ENCODE assay signal across 8 mouse cellular contexts in genomic region chr3:89912108-89912542, GRCm38 (mm10). TPM values are rescaled to one million over a fixed set of nuclear protein-coding genes. Genes with fewer than 3 reads are reported as not detected.
DNase-seq lines count a peak whose midpoint lies in the region; ATAC-seq and TF ChIP-seq lines count a peak whose summit lies in the region.

No protein-coding gene starts in this region.

- no peaks in the 10 kb centered on the region for H3K9me3 ChIP-seq in heart, embryonic 10.5 days
- no peaks in the 10 kb centered on the region for H3K9me3 ChIP-seq in ES-E14 (ENCODE audit: control insufficient read depth, insufficient read depth, low read depth, low read length)
- no peaks in the 10 kb centered on the region for H3K9me3 ChIP-seq in heart, embryonic 16.5 days (replicated peaks; ENCODE audit: control insufficient read depth, low read length)

- no peak overlapping the region for H3K27ac ChIP-seq in heart, embryonic 10.5 days
- H3K27ac ChIP-seq in ES-E14 (ENCODE audit: insufficient read depth, low read depth, low read length, poor library complexity, severe bottlenecking): no peak overlapping the region
- no peak overlapping the region for H3K27ac ChIP-seq in heart, embryonic 16.5 days (ENCODE audit: low read length)

- ATAC-seq in heart, embryonic 16.5 days (replicated peaks; ENCODE audit: extremely low read depth, insufficient read depth, low FRiP score): no peak

- H3K4me1 ChIP-seq in heart, embryonic 10.5 days: peaks cover 20% of the 10 kb centered on the region; the same call in 1 of the 2 replicates
- H3K4me1 ChIP-seq in ES-E14 (ENCODE audit: control insufficient read depth in 2 of 2, insufficient read depth in 2 of 2, low read length in 2 of 2, poor library complexity in 1 of 2): 0 out of 4 replicates have a peak, but pooled peaks cover 0 to 4% of the 10 kb centered on the region in 2 experiments
- H3K4me1 ChIP-seq in heart, embryonic 16.5 days (ENCODE audit: control insufficient read depth, insufficient read depth, low read length): peaks cover 10% of the 10 kb centered on the region; the same call in 1 of the 2 replicates

- no peak overlapping the region; the same call in 1 of the 2 replicates for H3K4me3 ChIP-seq in heart, embryonic 10.5 days
- H3K4me3 ChIP-seq in ES-E14 (ENCODE audit: insufficient read depth in 1 of 2, low read depth in 1 of 2, low read length in 2 of 2, poor library complexity in 1 of 2, severe bottlenecking in 1 of 2): peak overlapping the region; percentile 70 to 82; a peak in 2 of 4 replicates
- H3K4me3 ChIP-seq in heart, embryonic 16.5 days (ENCODE audit: low read length): no peak overlapping the region

- peak; percentile 96 for DNase-seq in heart, adult 11 months
- DNase-seq in heart, embryonic 10.5 days (ENCODE audit: low spot score): no peak
- no peak for DNase-seq in ES-E14 (ENCODE audit: low read depth, low spot score)
- peak; percentile 26 for DNase-seq in lung, postnatal 25 days (ENCODE audit: low spot score)
- no peak for DNase-seq in thymus, postnatal 36 days
- DNase-seq in urinary bladder, postnatal 4 days (ENCODE audit: low spot score in 2 of 2): no peak
- no peak for DNase-seq in thymus, postnatal 14 days

- in situ Hi-C loops in ES-E14 (cut with MboI; ENCODE audit: low sequenced_read_pairs in 2 of 2, unreplicated experiment in 2 of 2): no loop called here

- no peak overlapping the region for H3K9ac ChIP-seq in ES-E14 (ENCODE audit: insufficient read depth, low read depth, low read length, poor library complexity, severe bottlenecking)
- H3K9ac ChIP-seq in heart, embryonic 16.5 days (ENCODE audit: low read length): no peak overlapping the region

- WGBS in heart, embryonic 10.5 days: 30% methylated on average over 6 of the region's 6 CpGs
- WGBS in heart, embryonic 16.5 days: 33% methylated on average over 6 of the region's 6 CpGs

- no peaks in the 10 kb centered on the region for H3K36me3 ChIP-seq in heart, embryonic 10.5 days
- no peaks in the 10 kb centered on the region; the same call in 1 of the 2 replicates for H3K36me3 ChIP-seq in ES-E14 (ENCODE audit: control insufficient read depth, insufficient read depth, low read length, poor library complexity, severe bottlenecking)
- H3K36me3 ChIP-seq in heart, embryonic 16.5 days (ENCODE audit: control insufficient read depth, insufficient read depth): no peaks in the 10 kb centered on the region

- H3K4me2 ChIP-seq in heart, embryonic 16.5 days (ENCODE audit: low read depth, low read length): peak overlapping the region; percentile 98; the same call in 1 of the 2 replicates

- peaks cover 64% of the 10 kb centered on the region for H3K27me3 ChIP-seq in heart, embryonic 10.5 days (ENCODE audit: insufficient read depth, poor library complexity, severe bottlenecking)
- H3K27me3 ChIP-seq in heart, embryonic 16.5 days (ENCODE audit: control insufficient read depth, insufficient read depth, low read length): peaks cover 31% of the 10 kb centered on the region

TF ChIP-seq in ES-E14, 5 proteins besides CTCF, POLR2A, EP300 and RAD21:
- TF ChIP-seq CHD2 (IDR thresholded peaks at IDR 0.05; ENCODE audit: low read depth, low read length): no peak
- TF ChIP-seq ZNF384 (IDR thresholded peaks at IDR 0.05; ENCODE audit: low read depth, low read length): no peak
- no peak for TF ChIP-seq HCFC1 (IDR thresholded peaks at IDR 0.05; ENCODE audit: borderline replicate concordance, insufficient read depth, low read length)
- TF ChIP-seq MAFK (IDR thresholded peaks at IDR 0.05; ENCODE audit: insufficient read depth, low read depth, low read length): no peak
- TF ChIP-seq ZC3H11A (IDR thresholded peaks at IDR 0.05; ENCODE audit: borderline replicate concordance, low read depth, low read length): no peak

RNA-seq across cellular contexts. Expression of gene Il6ra, which starts 0.9 kb away (rescaled TPM):
- 0.28 and 0.48 TPM in 2 replicates for polyA plus RNA-seq in heart, embryonic 10.5 days (2016; fragmentation: Nextera tagmentation; extraction: Ambion mirVana)
- total RNA-seq in ES-E14 (2012; rRNA removed): 1.0 and 1.8 TPM in 2 replicates
- 1.1 TPM in 2 replicates for polyA plus RNA-seq in heart, embryonic 16.5 days (2015; fragmentation: Nextera tagmentation; extraction: Ambion mirVana)

RNA-seq across cellular contexts. Expression of gene Atp8b2, which starts 51.2 kb away (rescaled TPM):
- 15.3 and 17.7 TPM in 2 replicates for polyA plus RNA-seq in heart, embryonic 10.5 days (2016; fragmentation: Nextera tagmentation; extraction: Ambion mirVana)
- total RNA-seq in ES-E14 (2012; rRNA removed): 41.6 and 51.4 TPM in 2 replicates
- polyA plus RNA-seq in heart, embryonic 16.5 days (2015; fragmentation: Nextera tagmentation; extraction: Ambion mirVana): 10.3 and 11.5 TPM in 2 replicates

Comparison
In these comparisons a context has a peak if more than half of its experiments do, and no peak if none do; other contexts are left out.
1. DNase-seq: peak in heart, adult 11 months (single experiment) and lung, postnatal 25 days (single experiment); none in heart, embryonic 10.5 days (single experiment), ES-E14 (single experiment), thymus, postnatal 36 days (0 of 2), urinary bladder, postnatal 4 days (0 of 2) and thymus, postnatal 14 days (single experiment).
2. H3K4me3 ChIP-seq: peak in ES-E14 (2 of 2); none in heart, embryonic 10.5 days (single experiment) and heart, embryonic 16.5 days (single experiment).